Mouse (Mus musculus) forebrain, embryonic 16.5 days (tissue): ENCODE measurements around the gene Wdr73. TPM values are rescaled to one million over a fixed set of nuclear protein-coding genes. Genes with fewer than 3 reads are reported as not detected.
A peak's percentile ranks its signal among the peaks of the same experiment; 100 is the strongest.
"Not testable (repeated sequence)": the region's sequence is repeated elsewhere in the genome, so short reads cannot be mapped to it uniquely, and the experiment has no call there.

Experiments
- ATAC-seq: fragments of 200-750 bp; cut with Nextera tagmentation; 2 replicates; pipeline ENCODE4 v1.8.0; 2017; ENCODE audit warnings: mild to moderate bottlenecking, moderate library complexity
- H3K27ac ChIP-seq: fragments of 300-500 bp; sonication (generic); 2 replicates; pipeline ENCODE4 v1.5.1; 2014; ENCODE audit warnings: low read length, control low read depth
- H3K27me3 ChIP-seq: fragments of 300-500 bp; sonication (generic); replicated peaks from 2 replicates; pipeline ENCODE4 v1.6.1; 2014; ENCODE audit warnings: low read length; ENCODE audit not compliant: control insufficient read depth, insufficient read depth
- H3K36me3 ChIP-seq: fragments of 300-500 bp; sonication (generic); 2 replicates; pipeline ENCODE4 v1.6.1; 2014; ENCODE audit not compliant: control insufficient read depth, insufficient read depth
- H3K4me1 ChIP-seq: fragments of 300-500 bp; sonication (generic); replicated peaks from 2 replicates; pipeline ENCODE4 v1.6.1; 2014; ENCODE audit warnings: low read length; ENCODE audit not compliant: control insufficient read depth, insufficient read depth
- H3K4me2 ChIP-seq: fragments of 300-500 bp; sonication (generic); 2 replicates; pipeline ENCODE4 v1.6.1; 2014; ENCODE audit warnings: mild to moderate bottlenecking, low read length, control low read depth
- H3K4me3 ChIP-seq: fragments of 300-500 bp; sonication (generic); replicated peaks from 2 replicates; pipeline ENCODE4 v1.5.1; 2014; ENCODE audit warnings: mild to moderate bottlenecking, low read length, control low read depth
- H3K9ac ChIP-seq: fragments of 300-500 bp; sonication (generic); replicated peaks from 2 replicates; pipeline ENCODE4 v1.6.1; 2014; ENCODE audit warnings: low read depth, low read length, control low read depth
- H3K9me3 ChIP-seq: fragments of 300-500 bp; sonication (generic); 2 replicates; pipeline ENCODE4 v1.6.1; 2016; ENCODE audit warnings: low read length; ENCODE audit not compliant: control insufficient read depth
- WGBS: fragments of 180-500 bp; shearing (Covaris S2); extraction: QIAGEN DNeasy Blood & Tissue Kit; methylation state at CpG from one replicate; pipeline ENCODE4 v1.1.7; 2014; 5-methylcytosine and 5-hydroxymethylcytosine counted together
- polyA plus RNA-seq: library from polyadenylated mRNA; unstranded; fragments of >200 nt; fragmentation: Nextera tagmentation; extraction: Ambion mirVana; gene quantifications from 2 replicates; pipeline ENCODE4 v1.2.1, GENCODE M21; 2015

Gene Wdr73
- 44.4 and 46.3 TPM in 2 replicates for polyA plus RNA-seq

- H3K27me3 ChIP-seq: no peaks in the 10 kb centered on the region
- ATAC-seq: peak; percentile 97
- WGBS: under 1% methylated on average over 36 of the region's 36 CpGs
- H3K36me3 ChIP-seq: peaks cover 8% of the 10 kb centered on the region
- H3K9ac ChIP-seq: peak within 1 kb of the TSS; percentile 81
- peak within 1 kb of the TSS; percentile 82 for H3K27ac ChIP-seq
- H3K4me2 ChIP-seq: peak within 1 kb of the TSS; percentile 99
- H3K4me3 ChIP-seq: peak within 1 kb of the TSS; percentile 86
- peaks cover 33% of the 10 kb centered on the region for H3K4me1 ChIP-seq
- no peaks in the 10 kb centered on the region for H3K9me3 ChIP-seq
These were observed at the start of gene Wdr73 for GRCm38 (mm10) chr7:80900944-80901501. Gene Wdr73, minus strand, starts transcription at chr7:80901269.

GRCm38 (mm10) chr7:80947445-80948350 is 46.6 kb upstream of the Wdr73 start, which contains the start of gene Sec11a:
Gene Sec11a, minus strand, starts transcription at chr7:80947780.
- Histone ChIP-seq H3K4me3 (peak within 1 kb of the TSS; percentile 71), H3K36me3 (no peaks in the 10 kb centered on the region), H3K9ac (peak within 1 kb of the TSS; percentile 89), H3K9me3 (no peaks in the 10 kb centered on the region), H3K4me1 (peaks cover 22% of the 10 kb centered on the region), H3K27me3 (peaks cover under 1% of the 10 kb centered on the region; the same call in 1 of the 2 replicates), H3K4me2 (peak within 1 kb of the TSS; percentile 90), H3K27ac (peak within 1 kb of the TSS; percentile 96)
- peak; percentile 100 for ATAC-seq
- 3% methylated on average over 44 of the region's 44 CpGs for WGBS

- H3K9ac ChIP-seq: no peak overlapping the region
- ATAC-seq: no peak
- WGBS: 90% methylated on average over 4 of the region's 4 CpGs
- H3K27ac ChIP-seq: no peak overlapping the region
- H3K9me3 ChIP-seq: no peaks in the 10 kb centered on the region
- H3K4me3 ChIP-seq: no peak overlapping the region
- H3K4me2 ChIP-seq: no peak overlapping the region
- H3K27me3 ChIP-seq: no peaks in the 10 kb centered on the region
- no peaks in the 10 kb centered on the region for H3K4me1 ChIP-seq
- H3K36me3 ChIP-seq: peaks cover 3% of the 10 kb centered on the region
These were observed 38.7 kb upstream of the Wdr73 start for GRCm38 (mm10) chr7:80939808-80940207.

- not testable (repeated sequence) for H3K4me1 ChIP-seq, H3K4me2 ChIP-seq, H3K9me3 ChIP-seq, ATAC-seq, H3K27ac ChIP-seq, H3K9ac ChIP-seq, H3K27me3 ChIP-seq, H3K4me3 ChIP-seq
- peaks cover 15% of the 10 kb centered on the region for H3K36me3 ChIP-seq
These were observed 36.2 kb upstream of the Wdr73 start for GRCm38 (mm10) chr7:80937304-80937666.

- H3K9me3 ChIP-seq, H3K27ac ChIP-seq, H3K4me2 ChIP-seq, H3K4me3 ChIP-seq, H3K4me1 ChIP-seq, H3K27me3 ChIP-seq, ATAC-seq, H3K9ac ChIP-seq: not testable (repeated sequence)
- peaks cover 15% of the 10 kb centered on the region for H3K36me3 ChIP-seq
- WGBS: 80% methylated on average over 7 of the region's 7 CpGs
These were observed 35.7 kb upstream of the Wdr73 start for GRCm38 (mm10) chr7:80936617-80937303.

- Histone ChIP-seq H3K9me3 (no peaks in the 10 kb centered on the region), H3K27me3 (no peaks in the 10 kb centered on the region), H3K4me2 (no peak overlapping the region), H3K4me1 (no peaks in the 10 kb centered on the region), H3K27ac (no peak overlapping the region), H3K4me3 (no peak overlapping the region), H3K9ac (no peak overlapping the region), H3K36me3 (peaks cover 17% of the 10 kb centered on the region)
- ATAC-seq: no peak
- 93% methylated on average over 1 of the region's 1 CpGs for WGBS
These were observed 34.8 kb upstream of the Wdr73 start for GRCm38 (mm10) chr7:80935834-80936233.

GRCm38 (mm10) chr7:80932777-80933176 is 31.7 kb upstream of the Wdr73 start:
- Histone ChIP-seq H3K4me2 (no peak overlapping the region), H3K9ac (no peak overlapping the region), H3K36me3 (peaks cover 17% of the 10 kb centered on the region), H3K9me3 (no peaks in the 10 kb centered on the region), H3K4me1 (no peaks in the 10 kb centered on the region), H3K27ac (no peak overlapping the region), H3K4me3 (no peak overlapping the region), H3K27me3 (no peaks in the 10 kb centered on the region)
- no peak for ATAC-seq
- WGBS: 83% methylated on average over 1 of the region's 1 CpGs

- H3K9me3 ChIP-seq: no peaks in the 10 kb centered on the region
- 85% methylated on average over 8 of the region's 8 CpGs for WGBS
- ATAC-seq: no peak
- peaks cover 17% of the 10 kb centered on the region for H3K36me3 ChIP-seq
- no peak overlapping the region for H3K27ac ChIP-seq
- H3K9ac ChIP-seq: no peak overlapping the region
- no peaks in the 10 kb centered on the region for H3K27me3 ChIP-seq
- no peaks in the 10 kb centered on the region for H3K4me1 ChIP-seq
- H3K4me3 ChIP-seq: no peak overlapping the region
- no peak overlapping the region for H3K4me2 ChIP-seq
These were observed 30.6 kb upstream of the Wdr73 start for GRCm38 (mm10) chr7:80931618-80932207.

GRCm38 (mm10) chr7:80923165-80923564 is 22.1 kb upstream of the Wdr73 start:
- H3K9me3 ChIP-seq: no peaks in the 10 kb centered on the region
- H3K4me3 ChIP-seq: no peak overlapping the region
- H3K27ac ChIP-seq: no peak overlapping the region
- ATAC-seq: no peak
- H3K36me3 ChIP-seq: peaks cover 20% of the 10 kb centered on the region
- H3K9ac ChIP-seq: no peak overlapping the region
- no peaks in the 10 kb centered on the region for H3K4me1 ChIP-seq
- H3K27me3 ChIP-seq: no peaks in the 10 kb centered on the region
- WGBS: 84% methylated on average over 2 of the region's 2 CpGs
- no peak overlapping the region for H3K4me2 ChIP-seq
